Mouse (Mus musculus) large intestine, adult 2 months (tissue): ENCODE data around the gene Akap8. TPM values are rescaled to one million over a fixed set of nuclear protein-coding genes. Genes with fewer than 3 reads are reported as not detected.

Experiments used
- polyA plus RNA-seq: library from polyadenylated mRNA; depleted of rRNA; stranded (reverse); fragments of >200 nt; gene quantifications from 2 replicates; pipeline ENCODE4 v1.2.3, GENCODE M21; 2012; rRNA removed

Gene Akap8
- polyA plus RNA-seq, 1 experiment, result 22.7 TPM

Other genes with a start within 250 kb of the Akap8 start
- 2.5 and 4.9 TPM in 2 replicates for gene Notch3, start 154.4 kb downstream of the Akap8 start, polyA plus RNA-seq
- 0.74 and 0.75 TPM in 2 replicates for gene Ephx3, start 131.7 kb downstream of the Akap8 start, polyA plus RNA-seq
- gene Brd4, start 36.5 kb downstream of the Akap8 start, polyA plus RNA-seq, result 27.9 and 32.5 TPM in 2 replicates
- 33.2 and 57.5 TPM in 2 replicates for gene Akap8l, start 29.4 kb upstream of the Akap8 start, polyA plus RNA-seq
- 22.9 and 29.5 TPM in 2 replicates for gene Wiz, start 68.2 kb upstream of the Akap8 start, polyA plus RNA-seq
- 14.4 and 18.3 TPM in 2 replicates for gene Rasal3, start 82.3 kb upstream of the Akap8 start, polyA plus RNA-seq
- 5.5 and 6.0 TPM in 2 replicates for gene Pglyrp2, start 102.9 kb upstream of the Akap8 start, polyA plus RNA-seq
- 0.74 and 0.75 TPM in 2 replicates for gene Cyp4f39, start 131.5 kb upstream of the Akap8 start, polyA plus RNA-seq
- gene Cyp4f17, start 184.8 kb upstream of the Akap8 start, polyA plus RNA-seq, result 2.7 TPM in 2 replicates
- gene Cyp4f16, start 215.3 kb upstream of the Akap8 start, polyA plus RNA-seq, result 61.9 and 154 TPM in 2 replicates